Mouse (Mus musculus) cerebellum, adult 2 months (tissue): ENCODE measurements at regions not wholly inside any gene's neighbourhood (a gene's known extent, or its start where the extent isn't known, plus 50 kb on each side); places are given as distances from the start of the nearest gene placed in this dataset.

Experiments
- CTCF ChIP-seq: fragments of 200-500 bp; IDR thresholded peaks from 2 replicates; pipeline ENCODE4 v1.5.1; 2011; ENCODE audit warnings: low read depth, mild to moderate bottlenecking, control low read depth, low read length, moderate library complexity, borderline replicate concordance; ENCODE audit not compliant: insufficient read depth
- POLR2A ChIP-seq: fragments of 200-500 bp; IDR thresholded peaks from 2 replicates; pipeline ENCODE4 v1.6.1; 2011; ENCODE audit warnings: low read length, control low read depth, borderline replicate concordance; ENCODE audit not compliant: insufficient read depth

DNA sequence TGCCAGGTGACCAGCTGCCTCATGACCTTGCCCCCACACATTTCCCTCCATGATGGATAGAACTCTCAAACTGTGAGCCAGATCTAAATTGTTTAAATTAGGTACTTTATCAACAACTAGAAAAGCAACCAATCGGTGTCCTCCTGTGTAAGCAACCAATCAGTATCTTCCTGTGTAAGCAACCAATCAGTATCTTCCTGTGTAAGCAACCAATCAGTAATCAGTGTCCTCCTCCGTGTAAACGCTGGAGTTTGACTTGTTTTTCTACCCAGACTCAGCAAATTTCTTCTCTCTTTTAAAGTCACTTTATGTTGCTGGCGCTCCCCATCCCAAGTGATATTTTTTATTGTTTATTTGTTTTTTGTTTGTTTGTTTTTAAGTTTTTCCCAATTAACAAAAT lies 307.0 kb downstream of the Irs2 start:
- TF ChIP-seq CTCF, result no peak
- TF ChIP-seq POLR2A, result no peak
